Mouse (Mus musculus) heart, adult 2 months (tissue): ENCODE results near the gene Camta1.

Experiments
- CTCF ChIP-seq: fragments of 200-600 bp; IDR thresholded peaks from 2 replicates; pipeline ENCODE4 v1.8.1; 2022; ENCODE audit warnings: antibody characterized with exemption, mild to moderate bottlenecking, moderate library complexity
- EP300 ChIP-seq: fragments of 200-500 bp; IDR thresholded peaks from 2 replicates; pipeline ENCODE4 v1.6.1; 2011; ENCODE audit warnings: low read depth, low read length, control low read depth; ENCODE audit not compliant: insufficient read depth
- POLR2A ChIP-seq: fragments of 200-500 bp; IDR thresholded peaks from 2 replicates; pipeline ENCODE4 v1.6.1; 2011; ENCODE audit warnings: mild to moderate bottlenecking, low read depth, low read length, control low read depth; ENCODE audit not compliant: insufficient read depth

DNA sequence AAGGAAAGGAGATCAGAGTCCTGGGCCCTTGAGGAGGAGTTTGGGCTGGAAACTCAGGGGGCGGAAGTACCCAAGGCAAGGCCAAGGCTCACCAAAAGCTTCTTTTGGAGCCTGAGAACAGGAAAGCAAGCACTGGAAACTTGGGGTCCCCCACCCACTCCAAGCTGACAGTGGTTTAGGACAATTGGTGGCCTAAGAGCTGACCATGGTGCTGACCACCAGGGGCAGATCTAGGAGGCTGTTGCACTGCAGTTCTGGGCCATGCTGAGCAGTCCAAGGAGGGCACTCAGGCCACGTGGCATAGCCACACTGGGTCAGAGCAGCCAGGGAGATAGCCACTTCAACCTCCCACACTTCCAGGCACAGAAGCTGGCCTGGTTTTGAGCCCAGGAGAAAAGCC lies 102.6 kb downstream of the Camta1 start:
- TF ChIP-seq CTCF (no peak), EP300 (no peak), POLR2A (no peak)
